Mouse (Mus musculus): ENCODE measurements around the gene Anks1. TPM values are rescaled to one million over a fixed set of nuclear protein-coding genes. Genes with fewer than 3 reads are reported as not detected.

Anks1 gene
- polyA plus RNA-seq, 1 experiment, result 14.0 TPM

DNA sequence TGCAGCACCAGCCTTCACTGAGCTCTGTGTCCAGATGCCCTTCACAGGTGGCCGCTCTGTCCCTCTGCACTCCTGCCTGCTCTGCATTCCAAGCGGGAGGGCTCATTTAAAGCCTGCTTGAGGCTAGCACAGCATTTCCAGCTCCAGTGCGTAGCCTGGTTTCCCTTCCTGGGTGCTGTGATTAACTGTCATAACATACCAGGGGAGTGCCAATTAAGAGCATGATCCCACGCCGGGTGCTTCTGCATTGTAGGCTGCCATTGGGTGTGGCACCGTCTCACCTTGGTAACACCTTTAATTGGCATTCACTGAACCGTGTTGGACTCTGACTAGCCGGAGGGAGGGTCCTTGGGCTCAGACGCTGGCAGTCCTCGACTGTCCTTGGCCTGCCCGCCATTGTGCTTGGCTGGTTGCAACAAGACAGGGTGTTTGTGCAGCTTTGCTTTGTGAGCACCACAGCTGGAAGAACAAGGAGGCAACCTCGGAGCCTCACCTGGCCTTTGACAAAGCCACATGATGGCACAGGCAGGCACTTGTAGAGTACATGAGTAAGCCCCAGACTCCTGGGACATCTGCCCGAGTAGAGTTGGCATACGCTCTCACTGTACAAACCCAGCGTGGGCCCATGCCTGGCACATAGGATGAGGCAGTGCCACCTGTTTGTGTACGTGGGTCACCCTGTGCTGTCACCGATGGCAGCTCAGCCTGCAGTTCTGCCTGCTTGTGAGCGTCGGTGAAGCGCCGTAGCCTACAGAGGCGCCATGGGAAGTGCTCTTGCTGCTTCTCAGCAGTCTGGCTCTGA lies 113.9 kb downstream of the Anks1 start:
- H3K27ac ChIP-seq (replicated peaks; ENCODE audit: low read depth, low read length), result no peak overlapping the region
- no peak overlapping the region for H3K4me3 ChIP-seq (ENCODE audit: insufficient read depth, low read depth, low read length)
- H3K4me1 ChIP-seq (ENCODE audit: control insufficient read depth, insufficient read depth, insufficient read length, low read length), result peaks cover 76% of the 10 kb centered on the region

DNA sequence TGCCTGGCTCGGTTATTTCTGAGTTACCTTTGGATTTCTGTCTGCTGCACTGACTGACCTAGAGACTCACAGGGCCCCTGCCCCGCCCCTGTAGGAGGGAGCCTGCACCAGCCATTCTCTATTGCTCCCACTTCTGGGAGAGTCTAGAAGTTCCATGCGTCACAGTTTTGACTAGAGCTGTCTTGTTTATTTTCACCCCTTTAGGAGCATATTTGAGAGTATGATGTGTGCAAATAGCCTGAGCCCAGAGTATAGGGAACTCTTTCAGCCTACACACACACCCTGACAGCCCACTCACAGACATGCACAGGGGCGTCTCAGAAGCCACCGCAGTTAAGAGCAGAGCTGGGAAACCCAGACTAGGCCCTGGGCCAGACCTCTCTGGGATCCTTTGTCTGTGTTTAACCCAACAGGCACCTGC lies 116.4 kb downstream of the Anks1 start:
- H3K4me1 ChIP-seq (ENCODE audit: control insufficient read depth, insufficient read depth, insufficient read length, low read length), result peaks cover 71% of the 10 kb centered on the region
- no peak overlapping the region for H3K4me3 ChIP-seq (ENCODE audit: insufficient read depth, low read depth, low read length)
- peak overlapping the region; percentile 15; the same call in 1 of the 2 replicates for H3K27ac ChIP-seq (replicated peaks; ENCODE audit: low read depth, low read length)

DNA sequence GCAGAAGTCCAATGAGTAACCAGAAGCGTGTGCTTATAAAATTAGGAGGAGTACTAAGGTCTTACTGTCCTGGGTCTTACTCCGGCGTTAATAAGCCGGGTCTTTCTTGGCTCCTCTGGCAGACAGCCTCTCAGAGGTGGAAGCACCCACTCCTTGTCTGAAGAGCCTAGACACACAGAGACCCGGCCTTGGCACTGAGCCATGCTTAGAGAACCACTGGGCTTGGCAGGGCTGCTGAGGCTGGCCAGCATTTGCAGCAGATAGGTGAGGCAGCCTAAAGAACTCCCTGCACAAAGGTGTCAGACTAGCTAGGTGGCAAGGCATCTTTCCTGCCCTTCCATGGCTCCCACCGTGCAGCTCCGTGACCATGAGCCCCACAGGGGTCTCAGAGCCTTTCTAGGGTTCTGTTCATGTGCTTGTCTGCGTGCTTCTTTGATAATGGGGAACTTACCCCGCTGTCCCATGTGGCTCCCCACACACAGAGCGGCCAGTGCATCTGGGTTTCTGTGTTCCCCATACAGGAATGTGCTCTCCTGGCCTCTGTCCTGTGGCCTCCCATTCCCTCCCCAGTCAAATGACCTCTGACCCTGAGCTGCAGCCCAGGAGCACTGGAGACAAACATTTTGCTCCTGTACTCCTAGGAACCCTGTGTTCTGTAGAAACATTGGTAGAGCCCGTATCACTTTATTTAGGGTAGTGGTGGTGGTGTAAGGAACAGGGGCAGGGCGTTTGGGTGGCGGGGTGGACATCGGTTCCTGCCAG lies 117.2 kb downstream of the Anks1 start:
- Histone ChIP-seq H3K4me3 (ENCODE audit: insufficient read depth, low read depth, low read length) (no peak overlapping the region), H3K4me1 (ENCODE audit: control insufficient read depth, insufficient read depth, insufficient read length, low read length) (peaks cover 76% of the 10 kb centered on the region), H3K27ac (replicated peaks; ENCODE audit: low read depth, low read length) (no peak overlapping the region)

DNA sequence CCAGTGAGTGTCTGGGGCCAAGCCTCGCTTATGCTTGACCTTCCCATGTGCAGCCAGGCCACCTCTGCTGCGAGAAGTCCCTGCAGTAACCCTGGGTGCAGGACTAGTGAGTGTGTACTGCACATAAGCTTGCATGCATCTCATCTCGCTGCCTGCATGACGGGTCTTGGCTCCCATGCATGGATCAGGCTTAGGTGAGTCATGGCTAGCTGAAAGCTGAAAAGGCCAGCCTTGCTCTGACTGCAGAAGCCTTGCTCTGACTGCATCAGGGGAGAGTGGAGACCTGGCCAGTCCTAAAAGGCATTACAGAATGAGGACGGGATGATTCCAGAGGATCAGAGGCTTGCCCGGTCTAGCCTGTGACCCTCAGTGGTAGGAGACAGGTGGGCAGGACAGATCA lies 118.1 kb downstream of the Anks1 start:
- H3K4me1 ChIP-seq (ENCODE audit: control insufficient read depth, insufficient read depth, insufficient read length, low read length), result peaks cover 78% of the 10 kb centered on the region
- no peak overlapping the region for H3K4me3 ChIP-seq (ENCODE audit: insufficient read depth, low read depth, low read length)
- H3K27ac ChIP-seq (replicated peaks; ENCODE audit: low read depth, low read length), result no peak overlapping the region

DNA sequence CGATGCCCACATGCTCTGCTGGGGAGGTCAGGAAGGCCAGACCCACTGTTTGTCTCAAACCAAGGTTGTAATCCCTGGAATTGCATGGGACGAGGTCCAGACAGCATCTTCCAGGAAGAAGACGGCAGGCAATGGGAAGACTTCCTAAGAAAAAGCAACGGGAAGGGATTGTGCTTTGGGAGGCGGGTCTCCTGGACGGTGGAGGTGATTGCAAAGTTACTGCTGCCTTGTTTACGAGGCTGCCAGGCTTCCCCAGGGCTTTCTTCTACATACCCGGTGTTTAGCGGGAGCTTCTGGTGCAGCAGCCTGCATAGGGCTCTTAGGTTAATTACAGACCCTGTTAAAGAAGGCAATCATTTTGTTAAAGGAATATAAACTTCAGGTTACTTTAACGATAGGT lies 119.1 kb downstream of the Anks1 start:
- Histone ChIP-seq H3K4me3 (ENCODE audit: insufficient read depth, low read depth, low read length) (no peak overlapping the region), H3K27ac (replicated peaks; ENCODE audit: low read depth, low read length) (no peak overlapping the region), H3K4me1 (ENCODE audit: control insufficient read depth, insufficient read depth, insufficient read length, low read length) (peaks cover 78% of the 10 kb centered on the region)

DNA sequence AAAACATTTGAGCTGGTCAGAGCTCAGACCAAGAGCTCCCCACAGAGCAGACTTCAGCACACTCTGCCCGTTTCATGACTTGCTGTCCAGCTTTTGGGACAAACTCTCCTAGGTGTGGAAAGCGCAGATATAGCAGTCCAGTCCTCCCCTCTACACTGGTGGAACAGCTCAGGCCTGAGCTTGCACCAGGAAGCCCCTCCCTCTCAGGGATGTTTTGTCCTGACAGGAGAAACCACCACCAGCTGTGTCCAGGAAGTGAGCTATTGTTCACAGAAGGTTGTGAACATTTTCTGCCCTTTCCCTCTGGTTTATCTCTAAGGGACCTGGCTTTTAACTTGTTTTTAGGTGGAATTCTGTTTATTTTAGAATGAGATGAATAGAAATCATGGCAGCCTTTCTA lies 120.2 kb downstream of the Anks1 start:
- peaks cover 73% of the 10 kb centered on the region for H3K4me1 ChIP-seq (ENCODE audit: control insufficient read depth, insufficient read depth, insufficient read length, low read length)
- no peak overlapping the region for H3K4me3 ChIP-seq (ENCODE audit: insufficient read depth, low read depth, low read length)
- peak overlapping the region; percentile 95 for H3K27ac ChIP-seq (replicated peaks; ENCODE audit: low read depth, low read length)

DNA sequence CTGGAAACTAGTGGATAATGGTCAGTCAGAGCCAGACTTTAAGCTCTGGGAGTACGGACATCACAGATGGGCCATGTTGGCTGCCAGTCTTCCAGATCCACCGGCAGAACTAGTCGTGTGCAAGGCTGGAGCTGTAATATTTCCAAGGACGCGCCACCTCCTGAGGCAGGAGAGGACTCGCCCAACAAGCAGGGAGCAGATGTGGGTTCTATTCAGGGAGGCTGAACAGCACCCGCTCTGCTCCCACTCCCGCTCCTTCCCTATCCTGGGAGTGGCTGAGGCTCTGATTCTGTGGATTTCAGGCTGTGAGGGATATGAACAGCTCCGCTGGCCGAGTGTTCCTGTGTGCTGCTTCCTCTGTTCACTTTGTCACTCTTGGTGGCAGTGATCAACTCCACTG lies 121.3 kb downstream of the Anks1 start:
- Histone ChIP-seq H3K4me1 (ENCODE audit: control insufficient read depth, insufficient read depth, insufficient read length, low read length) (peaks cover 75% of the 10 kb centered on the region), H3K4me3 (ENCODE audit: insufficient read depth, low read depth, low read length) (no peak overlapping the region), H3K27ac (replicated peaks; ENCODE audit: low read depth, low read length) (peak overlapping the region; percentile 95)

DNA sequence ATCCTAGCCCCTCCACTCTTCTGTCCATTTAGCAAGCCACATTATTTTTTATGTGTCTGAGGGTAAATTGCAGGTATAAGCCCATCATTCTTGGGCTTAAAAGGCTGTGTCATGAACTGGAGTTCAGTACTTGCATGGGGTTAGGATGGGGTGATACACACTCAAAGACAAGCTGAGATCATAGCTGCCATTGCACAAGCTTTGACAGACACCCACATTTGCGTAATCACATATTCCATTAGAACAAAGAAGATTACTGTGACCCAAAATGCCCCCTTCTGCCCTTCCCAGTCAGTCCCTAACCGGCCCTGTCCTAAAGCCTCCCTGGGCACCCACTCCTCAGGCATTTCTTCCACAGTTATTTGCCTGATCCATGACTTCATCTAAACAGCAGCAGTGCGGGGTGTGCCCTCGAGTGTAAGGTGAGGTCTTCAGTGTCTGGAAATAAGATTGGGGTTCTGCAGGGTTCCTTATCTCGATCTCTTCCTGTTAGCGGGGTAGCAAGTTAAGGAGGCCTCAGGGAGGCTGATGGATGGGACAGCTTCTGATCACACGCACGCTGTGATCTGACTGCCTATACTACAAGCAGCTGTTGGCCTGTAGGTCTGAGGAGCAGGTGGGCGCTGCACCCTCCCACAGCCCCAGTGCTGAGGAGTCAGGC lies 122.3 kb downstream of the Anks1 start:
- Histone ChIP-seq H3K27ac (replicated peaks; ENCODE audit: low read depth, low read length) (peak overlapping the region; percentile 95), H3K4me1 (ENCODE audit: control insufficient read depth, insufficient read depth, insufficient read length, low read length) (peaks cover 69% of the 10 kb centered on the region), H3K4me3 (ENCODE audit: insufficient read depth, low read depth, low read length) (no peak overlapping the region)

DNA sequence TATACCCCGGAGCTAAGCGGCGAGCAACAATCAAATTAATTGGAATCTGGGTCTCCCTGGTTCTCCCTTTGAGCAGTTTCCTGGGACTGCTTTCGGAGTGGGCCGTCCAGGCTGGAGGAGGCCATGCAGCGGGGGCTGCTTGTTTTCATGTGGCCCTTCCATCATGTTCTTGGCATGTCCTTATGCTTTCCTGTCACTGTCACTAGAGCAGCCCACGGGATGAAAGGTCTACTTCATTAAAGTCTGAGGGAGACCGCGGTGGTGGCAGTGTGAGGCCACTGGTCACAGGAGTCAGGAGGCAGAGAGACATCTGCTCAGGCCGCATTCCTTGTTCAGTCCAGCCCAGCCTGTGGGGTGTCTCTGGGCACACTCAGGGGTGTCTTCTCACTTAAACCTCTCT lies 123.1 kb downstream of the Anks1 start:
- H3K27ac ChIP-seq (replicated peaks; ENCODE audit: low read depth, low read length), result no peak overlapping the region
- H3K4me1 ChIP-seq (ENCODE audit: control insufficient read depth, insufficient read depth, insufficient read length, low read length), result peaks cover 62% of the 10 kb centered on the region
- H3K4me3 ChIP-seq (ENCODE audit: insufficient read depth, low read depth, low read length), result no peak overlapping the region

DNA sequence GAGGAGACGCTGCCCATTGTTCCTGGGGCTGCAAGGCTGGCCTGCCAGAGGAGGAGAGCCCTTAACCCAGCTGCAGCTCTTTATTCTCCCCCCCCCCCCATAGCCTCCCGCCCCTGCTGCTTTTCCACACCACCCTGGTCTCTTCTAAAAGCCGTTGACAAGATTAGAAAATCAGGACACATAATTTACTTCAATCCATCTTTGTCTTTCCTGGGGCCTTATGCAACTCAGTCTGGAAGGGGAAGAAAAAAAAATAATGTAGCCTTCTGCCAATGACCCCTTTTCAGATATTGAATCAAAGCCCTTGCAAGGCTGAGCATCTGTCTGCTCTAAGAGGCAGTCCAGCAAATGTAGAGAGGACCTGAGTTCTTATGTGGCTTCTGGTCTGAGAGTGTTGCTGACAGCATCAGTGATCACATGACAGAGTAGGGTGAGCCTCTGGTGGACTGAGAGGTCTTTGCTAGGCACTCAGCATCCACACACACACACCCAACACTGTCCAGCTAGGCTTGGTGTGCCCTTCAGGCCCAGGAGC lies 124.0 kb downstream of the Anks1 start:
- Histone ChIP-seq H3K4me1 (ENCODE audit: control insufficient read depth, insufficient read depth, insufficient read length, low read length) (peaks cover 56% of the 10 kb centered on the region), H3K27ac (replicated peaks; ENCODE audit: low read depth, low read length) (no peak overlapping the region), H3K4me3 (ENCODE audit: insufficient read depth, low read depth, low read length) (no peak overlapping the region)

DNA sequence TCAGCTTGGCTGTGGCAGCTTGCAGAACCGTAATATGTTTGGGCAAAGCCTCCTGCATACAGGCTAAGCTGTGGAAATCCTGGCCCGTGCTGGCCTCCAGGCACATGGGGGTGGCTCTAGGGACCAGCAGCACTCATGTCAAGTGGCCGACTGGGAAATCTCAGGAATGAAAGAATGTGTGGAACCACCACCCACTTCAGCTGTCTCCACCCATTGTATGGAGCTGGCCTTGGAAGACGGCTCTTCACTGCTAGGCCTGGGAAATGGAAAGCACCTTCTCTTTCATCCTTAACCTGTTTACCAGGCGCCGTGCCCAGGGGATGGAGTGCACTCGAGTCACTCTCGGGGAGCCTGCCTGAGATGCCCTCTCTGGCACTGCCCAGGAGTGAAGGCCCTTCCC lies 125.9 kb downstream of the Anks1 start:
- Histone ChIP-seq H3K27ac (replicated peaks; ENCODE audit: low read depth, low read length) (no peak overlapping the region), H3K4me1 (ENCODE audit: control insufficient read depth, insufficient read depth, insufficient read length, low read length) (peaks cover 45% of the 10 kb centered on the region), H3K4me3 (ENCODE audit: insufficient read depth, low read depth, low read length) (no peak overlapping the region)

DNA sequence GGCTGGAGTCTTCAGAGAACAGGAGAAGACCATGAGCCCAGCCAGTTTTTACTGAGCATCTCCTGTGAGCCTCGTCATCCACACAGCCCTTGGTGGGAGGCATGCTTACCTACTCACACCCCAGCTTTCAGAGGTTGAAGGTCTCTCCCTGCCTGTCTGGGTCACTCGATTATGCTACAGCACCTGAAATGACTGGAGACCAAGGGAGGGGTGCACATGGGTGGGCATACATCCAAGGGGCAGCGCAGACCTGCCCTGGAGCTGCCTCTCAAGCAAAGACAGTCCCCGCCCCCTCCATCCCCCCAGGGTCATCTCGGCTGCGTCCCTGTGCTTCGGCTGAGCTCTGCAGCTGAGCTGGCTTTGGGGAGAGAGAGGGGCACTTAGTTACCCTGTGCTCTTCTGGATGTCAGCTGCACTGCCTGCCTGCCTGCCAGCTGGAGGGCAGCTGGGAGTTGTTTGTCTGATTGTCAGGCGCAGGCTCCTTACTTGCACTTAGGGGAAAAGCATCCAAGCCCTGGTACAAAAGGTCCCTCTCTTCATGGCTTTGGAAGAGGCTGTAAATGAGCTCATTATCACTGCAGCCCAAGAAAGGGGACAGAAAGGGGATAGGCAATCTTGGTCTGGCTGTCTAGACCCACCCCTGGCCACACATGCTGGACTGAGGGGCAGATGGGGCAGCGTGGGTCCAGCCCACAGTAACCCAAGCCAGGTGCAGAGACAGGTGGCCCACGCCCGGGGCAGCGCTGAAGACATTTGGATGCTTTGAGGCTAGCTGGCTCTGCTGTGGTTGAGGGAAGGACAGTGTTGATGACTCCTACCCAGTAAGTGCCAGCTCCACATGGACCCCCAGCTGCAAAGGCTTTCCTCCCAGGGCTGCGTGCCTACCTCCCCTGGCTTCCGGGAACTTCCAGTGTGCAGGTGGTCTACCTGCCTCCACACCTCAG lies 128.0 kb downstream of the Anks1 start:
- no peak overlapping the region for H3K27ac ChIP-seq (replicated peaks; ENCODE audit: low read depth, low read length)
- H3K4me1 ChIP-seq (ENCODE audit: control insufficient read depth, insufficient read depth, insufficient read length, low read length), result peaks cover 24% of the 10 kb centered on the region
- no peak overlapping the region for H3K4me3 ChIP-seq (ENCODE audit: insufficient read depth, low read depth, low read length)

DNA sequence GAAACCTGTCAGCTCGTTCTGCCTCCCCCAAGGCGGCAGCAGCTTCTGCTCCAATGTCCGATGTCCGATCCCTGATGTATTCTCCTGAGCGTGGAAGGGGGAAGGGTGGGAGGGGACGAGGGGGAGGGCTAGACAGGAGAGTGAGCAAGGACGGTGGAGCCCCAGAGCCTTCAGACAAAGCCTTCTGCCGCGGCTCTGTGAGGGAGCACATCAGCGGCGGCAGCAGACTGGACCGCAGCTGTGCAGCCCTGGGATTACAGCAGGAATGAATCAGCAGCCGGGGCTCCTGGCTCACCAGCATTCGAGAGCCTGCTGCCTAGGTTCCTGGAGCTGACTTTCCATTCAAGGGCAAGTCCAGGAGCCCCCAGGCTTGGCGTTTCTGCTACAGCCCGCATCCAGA lies 131.5 kb downstream of the Anks1 start:
- no peak overlapping the region for H3K27ac ChIP-seq (replicated peaks; ENCODE audit: low read depth, low read length)
- no peak overlapping the region for H3K4me3 ChIP-seq (ENCODE audit: insufficient read depth, low read depth, low read length)

DNA sequence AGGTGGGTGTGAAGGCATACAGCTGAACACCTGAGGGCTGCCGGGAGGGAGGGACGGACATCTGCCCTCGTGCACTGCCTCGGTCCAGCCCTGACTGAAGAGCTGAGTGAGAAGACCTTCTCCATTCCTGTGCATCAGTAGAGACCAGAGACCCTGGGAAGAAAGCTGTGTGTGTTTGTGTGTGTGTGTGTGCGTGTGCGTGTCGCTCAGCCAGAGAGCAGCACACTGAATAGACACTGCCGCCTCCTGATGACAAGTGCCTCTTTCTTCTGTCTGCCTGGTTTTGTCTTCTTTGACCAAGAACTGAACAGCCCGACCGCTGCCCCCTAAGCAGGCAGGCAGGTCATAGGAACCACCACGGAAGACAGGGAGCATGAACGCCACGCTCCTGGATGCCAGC lies 132.2 kb downstream of the Anks1 start:
- Histone ChIP-seq H3K4me3 (ENCODE audit: insufficient read depth, low read depth, low read length) (no peak overlapping the region), H3K4me1 (ENCODE audit: control insufficient read depth, insufficient read depth, insufficient read length, low read length) (no peaks in the 10 kb centered on the region; the same call in 1 of the 2 replicates), H3K27ac (replicated peaks; ENCODE audit: low read depth, low read length) (no peak overlapping the region)

More for the DNA sequence above, 131.5 kb downstream of the Anks1 start:
- peaks cover under 1% of the 10 kb centered on the region; the same call in 1 of the 2 replicates for H3K4me1 ChIP-seq (ENCODE audit: control insufficient read depth, insufficient read depth, insufficient read length, low read length)
